ENCODE assay signal across 11 mouse cellular contexts in genomic region chr7:143002679-143003078, GRCm38 (mm10). TPM values are rescaled to one million over a fixed set of nuclear protein-coding genes. Genes with fewer than 3 reads are reported as not detected.
DNase-seq lines count a peak whose midpoint lies in the region; ATAC-seq and TF ChIP-seq lines count a peak whose summit lies in the region.
"Had no signal": no experiment of that assay in that cellular context is flagged by ENCODE, and none has a peak within 500 bp of the region (broad histone marks: within the 10 kb centered on the region; RNA-seq: fewer than 3 reads in every experiment).

No protein-coding gene starts in this region.

- dilution Hi-C loops in CH12.LX (cut with MboI; ENCODE audit: extremely low pct_ligation_motif_present, extremely low pct_unique_long_range_greater_than_20kb, low sequenced_read_pairs), result no loop called here

- TF ChIP-seq EP300 in CH12.LX (IDR thresholded peaks at IDR 0.05; ENCODE audit: low read length), result no peak
- TF ChIP-seq EP300 in lung, postnatal 0 days (IDR thresholded peaks at IDR 0.05), result no peak

- H3K36me3 ChIP-seq in kidney, adult 2 months (ENCODE audit: control insufficient read depth, insufficient read depth, low read length), result no peaks in the 10 kb centered on the region
- H3K36me3 ChIP-seq in CH12.LX (replicated peaks in 1 of 2; ENCODE audit: control insufficient read depth in 1 of 2, insufficient read depth in 1 of 2, low read length in 1 of 2), result peaks cover 0 to 2% of the 10 kb centered on the region in 2 experiments
- H3K36me3 ChIP-seq in lung, postnatal 0 days (ENCODE audit: insufficient read depth, low read length), result no peaks in the 10 kb centered on the region
- H3K36me3 ChIP-seq: heart, embryonic 12.5 days; limb, embryonic 15.5 days had no signal

- no peak for TF ChIP-seq POLR2A in kidney, adult 2 months (IDR thresholded peaks at IDR 0.05; ENCODE audit: low read depth, low read length)
- TF ChIP-seq POLR2A in CH12.LX (IDR thresholded peaks at IDR 0.05; ENCODE audit: low read depth, low read length), result no peak
- no peak for TF ChIP-seq POLR2A in bone marrow macrophage, adult 2 months (IDR thresholded peaks at IDR 0.05; ENCODE audit: borderline replicate concordance, low read depth, low read length)

- peak; percentile 68 for TF ChIP-seq RAD21 in CH12.LX (IDR thresholded peaks at IDR 0.05; ENCODE audit: low read depth, low read length)

- peaks cover 21% of the 10 kb centered on the region for H3K79me2 ChIP-seq in CH12.LX (replicated peaks; ENCODE audit: control insufficient read depth, extremely low read depth, insufficient read depth, poor library complexity, severe bottlenecking)

- TF ChIP-seq CTCF in kidney, adult 2 months (conservative IDR thresholded peaks at IDR 0.05; ENCODE audit: insufficient read depth, insufficient read length, low read depth, low read length), result peak; percentile 46; the same call in 1 of the 2 replicates
- peak; percentile 19 to 77; a peak in 3 of 4 replicates for TF ChIP-seq CTCF in CH12.LX (conservative IDR thresholded peaks at IDR 0.05 in 1 of 2, IDR thresholded peaks at IDR 0.05 in 1 of 2; ENCODE audit: low read depth in 2 of 2, low read length in 2 of 2)
- peak; percentile 47 for TF ChIP-seq CTCF in bone marrow macrophage, adult 2 months (IDR thresholded peaks at IDR 0.05; ENCODE audit: low read depth, low read length)
- peak; percentile 75 for TF ChIP-seq CTCF in lung, postnatal 0 days (IDR thresholded peaks at IDR 0.05)

- H3K9ac ChIP-seq in CH12.LX (ENCODE audit: insufficient read depth, low read depth), result no peak overlapping the region
- no peak overlapping the region for H3K9ac ChIP-seq in lung, postnatal 0 days (replicated peaks; ENCODE audit: low read depth)
- H3K9ac ChIP-seq: heart, embryonic 12.5 days; limb, embryonic 15.5 days had no signal

- in situ Hi-C loops in CH12.LX (cut with MboI; ENCODE audit: low pct_ligation_motif_present, low pct_unique_long_range_greater_than_20kb, low sequenced_read_pairs), result loop anchor here (25.0 kb wide), 1 partner anchor 540 kb away; the partner anchor contains the start of gene Lsp1

- H3K4me2 ChIP-seq in CH12.LX (ENCODE audit: insufficient read depth, low read depth, poor library complexity, severe bottlenecking), result no peak overlapping the region
- no peak overlapping the region for H3K4me2 ChIP-seq in lung, postnatal 0 days (replicated peaks; ENCODE audit: low read depth, low read length)
- H3K4me2 ChIP-seq: heart, embryonic 12.5 days; limb, embryonic 15.5 days had no signal

- no peak for DNase-seq in kidney, adult 2 months
- no peak for DNase-seq in kidney, adult 11 months
- no peak for DNase-seq in CH12.LX (ENCODE audit: extremely low read depth)
- DNase-seq in lung, postnatal 0 days (ENCODE audit: low spot score), result peak; percentile 69
- no peak for DNase-seq in layer of hippocampus, postnatal 10 days (ENCODE audit: low spot score in 2 of 2)
- no peak for DNase-seq in urinary bladder, postnatal 10 days (ENCODE audit: low spot score)
- DNase-seq in gastrocnemius, postnatal 10 days, result no peak
- DNase-seq: right cerebral cortex, postnatal 14 days had no signal

- no peak overlapping the region for H3K27ac ChIP-seq in kidney, adult 2 months (ENCODE audit: insufficient read depth, low read depth, low read length)
- H3K27ac ChIP-seq in CH12.LX (ENCODE audit: insufficient read depth, low read depth), result no peak overlapping the region
- H3K27ac ChIP-seq in bone marrow macrophage, adult 2 months (ENCODE audit: insufficient read depth, low read depth, low read length), result no peak overlapping the region
- no peak overlapping the region for H3K27ac ChIP-seq in lung, postnatal 0 days (ENCODE audit: low read length)
- H3K27ac ChIP-seq: limb, embryonic 15.5 days had no signal

- peak; percentile 39 for ATAC-seq in lung, postnatal 0 days

- H3K4me1 ChIP-seq in kidney, adult 2 months (ENCODE audit: control insufficient read depth, insufficient read depth, low read length), result no peaks in the 10 kb centered on the region
- H3K4me1 ChIP-seq in CH12.LX (ENCODE audit: control insufficient read depth in 1 of 2, insufficient read depth in 2 of 2), result peaks cover 13 to 33% of the 10 kb centered on the region in 2 experiments
- peaks cover 24% of the 10 kb centered on the region for H3K4me1 ChIP-seq in bone marrow macrophage, adult 2 months (ENCODE audit: control insufficient read depth, insufficient read depth, low read length)
- peaks cover 13% of the 10 kb centered on the region; the same call in 1 of the 2 replicates for H3K4me1 ChIP-seq in lung, postnatal 0 days (ENCODE audit: insufficient read depth, low read depth, low read length)

- no peaks in the 10 kb centered on the region for H3K9me3 ChIP-seq in CH12.LX (replicated peaks; ENCODE audit: low read length)
- H3K9me3 ChIP-seq in lung, postnatal 0 days (ENCODE audit: low read length), result no peaks in the 10 kb centered on the region
- H3K9me3 ChIP-seq: heart, embryonic 12.5 days; limb, embryonic 15.5 days had no signal

- no peak overlapping the region for H3K4me3 ChIP-seq in kidney, adult 2 months (ENCODE audit: insufficient read depth, low read depth, low read length)
- no peak overlapping the region for H3K4me3 ChIP-seq in CH12.LX (replicated peaks in 1 of 3; ENCODE audit: low read depth in 2 of 3, low read length in 2 of 3, poor library complexity in 1 of 3)
- no peak overlapping the region for H3K4me3 ChIP-seq in bone marrow macrophage, adult 2 months (ENCODE audit: insufficient read depth, low read length)
- no peak overlapping the region for H3K4me3 ChIP-seq in lung, postnatal 0 days (ENCODE audit: low read depth, low read length)
- H3K4me3 ChIP-seq: heart, embryonic 12.5 days; limb, embryonic 15.5 days had no signal

- 31% methylated on average over 3 of the region's 3 CpGs for WGBS in kidney, adult 2 months
- WGBS in lung, postnatal 0 days, result 21% methylated on average over 3 of the region's 3 CpGs

- H3K27me3 ChIP-seq in kidney, adult 2 months (replicated peaks; ENCODE audit: control insufficient read depth, insufficient read depth, low read length), result no peaks in the 10 kb centered on the region
- no peaks in the 10 kb centered on the region for H3K27me3 ChIP-seq in CH12.LX (replicated peaks)
- no peaks in the 10 kb centered on the region for H3K27me3 ChIP-seq in lung, postnatal 0 days (replicated peaks; ENCODE audit: insufficient read depth, low read length)
- H3K27me3 ChIP-seq: heart, embryonic 12.5 days; limb, embryonic 15.5 days had no signal

TF ChIP-seq in CH12.LX, 34 proteins besides CTCF, POLR2A, EP300 and RAD21:
- TF ChIP-seq KAT2A (IDR thresholded peaks at IDR 0.05; ENCODE audit: insufficient replicate concordance, low read length), result no peak
- no peak for TF ChIP-seq CHD1 (IDR thresholded peaks at IDR 0.05; ENCODE audit: low read depth, low read length)
- TF ChIP-seq SMC3 (IDR thresholded peaks at IDR 0.05; ENCODE audit: low read depth, low read length), result peak; percentile 67
- 0 out of 2 replicates have a peak, but pooled peaks have one; percentile 64 for TF ChIP-seq MAZ (IDR thresholded peaks at IDR 0.05; ENCODE audit: low read depth, low read length)

RNA-seq across cellular contexts. Expression of gene Tspan32, which starts 2.2 kb away (rescaled TPM):
- polyA plus RNA-seq in kidney, adult 2 months (2012; rRNA removed), result 0.99 and 5.1 TPM in 2 replicates
- total RNA-seq in CH12.LX (2012; rRNA removed) (27.2 and 28.2 TPM in 2 replicates), CH12.LX (2014; rRNA removed) (34.5 and 40.5 TPM in 2 replicates)
- 28.6 and 29.9 TPM in 2 replicates for polyA plus RNA-seq in CH12.LX (2012; ENCODE audit: insufficient read length, low read depth)
- polyA plus RNA-seq in bone marrow macrophage, adult 2 months (2012; ENCODE audit: insufficient read depth, insufficient read length, missing spikeins), result 23.9 and 25.7 TPM in 2 replicates
- polyA plus RNA-seq in lung, postnatal 0 days (2015; fragmentation: Nextera tagmentation; extraction: Ambion mirVana), result 6.1 and 7.8 TPM in 2 replicates
- not detected for total RNA-seq in layer of hippocampus, postnatal 10 days (2021)
- under 1 TPM; 0.16 to 0.90 TPM for total RNA-seq in gastrocnemius, postnatal 10 days (2021)

RNA-seq across cellular contexts. Expression of gene Ascl2, which starts 33.6 kb away (rescaled TPM):
- polyA plus RNA-seq in kidney, adult 2 months (2012; rRNA removed), result 0.11 and 0.30 TPM in 2 replicates
- total RNA-seq in CH12.LX (2012; rRNA removed), result not detected in 2 replicates
- total RNA-seq in CH12.LX (2014; rRNA removed), result not detected in 2 replicates
- polyA plus RNA-seq in CH12.LX (2012; ENCODE audit: insufficient read length, low read depth), result not detected in 2 replicates
- polyA plus RNA-seq in bone marrow macrophage, adult 2 months (2012; ENCODE audit: insufficient read depth, insufficient read length, missing spikeins), result not detected in 2 replicates
- polyA plus RNA-seq in lung, postnatal 0 days (2015; fragmentation: Nextera tagmentation; extraction: Ambion mirVana), result 0.90 and 1.3 TPM in 2 replicates
- total RNA-seq in layer of hippocampus, postnatal 10 days (2021), result under 1 TPM; 0.27 to 0.32 TPM
- total RNA-seq in gastrocnemius, postnatal 10 days (2021), result not detected

RNA-seq across cellular contexts. Expression of gene Cd81, which starts 49.9 kb away (rescaled TPM):
- 801 and 824 TPM in 2 replicates for polyA plus RNA-seq in kidney, adult 2 months (2012; rRNA removed)
- 275 and 327 TPM in 2 replicates for total RNA-seq in CH12.LX (2012; rRNA removed)
- total RNA-seq in CH12.LX (2014; rRNA removed), result 334 and 352 TPM in 2 replicates
- 318 and 325 TPM in 2 replicates for polyA plus RNA-seq in CH12.LX (2012; ENCODE audit: insufficient read length, low read depth)
- 314 and 321 TPM in 2 replicates for polyA plus RNA-seq in bone marrow macrophage, adult 2 months (2012; ENCODE audit: insufficient read depth, insufficient read length, missing spikeins)
- polyA plus RNA-seq in lung, postnatal 0 days (2015; fragmentation: Nextera tagmentation; extraction: Ambion mirVana), result 724 and 747 TPM in 2 replicates
- 100 to 1,000 TPM; 395 to 401 TPM for total RNA-seq in layer of hippocampus, postnatal 10 days (2021)
- 100 to 1,000 TPM; 236 to 268 TPM for total RNA-seq in gastrocnemius, postnatal 10 days (2021)
